Comparison of ENCODE assay signal across 8 mouse cellular contexts in the genomic region with DNA sequence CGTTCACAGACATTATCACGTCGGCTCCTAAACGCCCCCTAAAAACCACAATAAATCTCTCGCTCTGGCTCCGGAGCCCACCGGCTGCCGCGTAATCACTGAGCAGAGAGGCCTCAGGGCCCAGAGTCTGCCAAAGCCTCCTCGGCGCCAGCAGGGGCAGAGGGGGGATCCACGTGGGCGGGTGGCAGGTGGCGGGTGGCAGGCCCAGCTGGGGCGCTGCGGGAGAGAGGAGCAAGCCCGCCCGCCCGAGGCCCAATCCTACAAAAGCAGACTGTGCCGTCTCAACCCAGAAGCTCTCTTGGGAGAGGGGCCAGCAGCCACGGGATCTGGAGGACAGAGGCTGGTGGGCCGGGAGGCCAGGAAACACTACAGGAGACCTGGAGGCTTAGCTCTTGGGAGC. TPM values are rescaled to one million over a fixed set of nuclear protein-coding genes. Genes with fewer than 3 reads are reported as not detected.
A peak's percentile ranks its signal among the peaks of the same experiment; 100 is the strongest.
DNase-seq lines count a peak whose midpoint lies in the region; TF ChIP-seq lines count a peak whose summit lies in the region.

No protein-coding gene starts in this region.

- TF ChIP-seq CTCF in ES-Bruce4 (IDR thresholded peaks at IDR 0.05; ENCODE audit: low read depth, low read length): no peak
- no peak for TF ChIP-seq CTCF in layer of hippocampus, adult 2 months (conservative IDR thresholded peaks at IDR 0.05)

- no peak for DNase-seq in heart, embryonic 10.5 days (ENCODE audit: low spot score)
- no peak for DNase-seq in heart, adult 18-20 months
- peak; percentile 75 for DNase-seq in embryonic facial prominence, embryonic 10.5 days (ENCODE audit: low spot score)
- peak; percentile 67 to 86 for DNase-seq in layer of hippocampus, adult 2 months (ENCODE audit: low spot score in 2 of 2)
- DNase-seq in adipocyte (ENCODE audit: low spot score) (no peak), MN1 (ENCODE audit: low spot score) (no peak)

- peak overlapping the region; percentile 53 for H3K4me3 ChIP-seq in heart, embryonic 10.5 days
- H3K4me3 ChIP-seq in ES-Bruce4 (ENCODE audit: low read depth, low read length): peak overlapping the region; percentile 19
- peak overlapping the region; percentile 52 for H3K4me3 ChIP-seq in embryonic facial prominence, embryonic 10.5 days
- peak overlapping the region; percentile 27; the same call in 1 of the 2 replicates for H3K4me3 ChIP-seq in layer of hippocampus, adult 2 months
- no peak overlapping the region for H3K4me3 ChIP-seq in myocyte

- no peak overlapping the region for H3ac ChIP-seq in myocyte (ENCODE audit: control insufficient read depth, insufficient read length)

- no peak for TF ChIP-seq EP300 in ES-Bruce4 (IDR thresholded peaks at IDR 0.05; ENCODE audit: insufficient read depth, low read depth, low read length)

- peaks cover 30% of the 10 kb centered on the region for H3K4me1 ChIP-seq in heart, embryonic 10.5 days
- no peaks in the 10 kb centered on the region for H3K4me1 ChIP-seq in ES-Bruce4 (ENCODE audit: control insufficient read depth, insufficient read depth, low read length)
- peaks cover 36% of the 10 kb centered on the region for H3K4me1 ChIP-seq in embryonic facial prominence, embryonic 10.5 days

- H3K9ac ChIP-seq in ES-Bruce4 (ENCODE audit: low read depth, poor library complexity, severe bottlenecking): peak overlapping the region; percentile 55

- WGBS in heart, embryonic 10.5 days: 2% methylated on average over 22 of the region's 22 CpGs
- 1% methylated on average over 22 of the region's 22 CpGs for WGBS in embryonic facial prominence, embryonic 10.5 days

- no peaks in the 10 kb centered on the region for H3K9me3 ChIP-seq in heart, embryonic 10.5 days
- no peaks in the 10 kb centered on the region for H3K9me3 ChIP-seq in ES-Bruce4 (replicated peaks; ENCODE audit: control insufficient read depth, insufficient read depth, low read length, poor library complexity, severe bottlenecking)
- no peaks in the 10 kb centered on the region for H3K9me3 ChIP-seq in embryonic facial prominence, embryonic 10.5 days

- H3K4me2 ChIP-seq in myocyte (ENCODE audit: low read depth): peak overlapping the region; percentile 34

- TF ChIP-seq POLR2A in ES-Bruce4 (IDR thresholded peaks at IDR 0.05; ENCODE audit: insufficient read depth, low read length): no peak
- TF ChIP-seq POLR2A in myocyte (IDR thresholded peaks at IDR 0.05; ENCODE audit: insufficient read length, low read depth): no peak

- H3K27me3 ChIP-seq in heart, embryonic 10.5 days (ENCODE audit: insufficient read depth, poor library complexity, severe bottlenecking): peaks cover 51% of the 10 kb centered on the region
- no peaks in the 10 kb centered on the region for H3K27me3 ChIP-seq in ES-Bruce4 (ENCODE audit: control insufficient read depth, insufficient read depth, low read length, poor library complexity, severe bottlenecking)
- H3K27me3 ChIP-seq in embryonic facial prominence, embryonic 10.5 days (replicated peaks; ENCODE audit: low read depth, poor library complexity, severe bottlenecking): peaks cover 67% of the 10 kb centered on the region
- peaks cover 62% of the 10 kb centered on the region for H3K27me3 ChIP-seq in myocyte (ENCODE audit: control insufficient read depth, insufficient read depth, insufficient read length)

- peak overlapping the region; percentile 79 for H3K27ac ChIP-seq in heart, embryonic 10.5 days
- no peak overlapping the region for H3K27ac ChIP-seq in ES-Bruce4 (ENCODE audit: insufficient read depth, low read length)
- peak overlapping the region; percentile 83 for H3K27ac ChIP-seq in embryonic facial prominence, embryonic 10.5 days (replicated peaks)
- peak overlapping the region; percentile 56; the same call in 1 of the 2 replicates for H3K27ac ChIP-seq in layer of hippocampus, adult 2 months

- H3K36me3 ChIP-seq in heart, embryonic 10.5 days: no peaks in the 10 kb centered on the region
- H3K36me3 ChIP-seq in ES-Bruce4 (ENCODE audit: control insufficient read depth, insufficient read depth, low read length, poor library complexity, severe bottlenecking): no peaks in the 10 kb centered on the region
- H3K36me3 ChIP-seq in embryonic facial prominence, embryonic 10.5 days (replicated peaks): no peaks in the 10 kb centered on the region
- no peaks in the 10 kb centered on the region for H3K36me3 ChIP-seq in myocyte (ENCODE audit: control insufficient read depth, insufficient read depth)

- H3K79me2 ChIP-seq in myocyte (ENCODE audit: control insufficient read depth, insufficient read depth): no peaks in the 10 kb centered on the region

TF ChIP-seq in myocyte, 11 proteins besides CTCF, POLR2A, EP300 and RAD21:
- TF ChIP-seq USF1 (IDR thresholded peaks at IDR 0.05; ENCODE audit: low read depth) (no peak), CEBPB (IDR thresholded peaks at IDR 0.05; ENCODE audit: insufficient read depth, poor library complexity, severe bottlenecking) (no peak), MYOG (IDR thresholded peaks at IDR 0.05; ENCODE audit: control insufficient read depth in 1 of 3, insufficient read depth in 1 of 3, insufficient read length in 2 of 3, low read depth in 2 of 3) (peak in 2 of 3 experiments; percentile 57 to 80), MAX (IDR thresholded peaks at IDR 0.05; ENCODE audit: low read depth) (no peak), TCF12 (IDR thresholded peaks at IDR 0.05; ENCODE audit: insufficient read depth, poor library complexity, severe bottlenecking) (no peak), TCF3 (IDR thresholded peaks at IDR 0.05; ENCODE audit: insufficient read length, low read depth) (peak; percentile 18), POLR2AphosphoS2 (IDR thresholded peaks at IDR 0.05; ENCODE audit: insufficient read length, low read depth) (no peak), SRF (IDR thresholded peaks at IDR 0.05; ENCODE audit: control insufficient read depth, insufficient read length, low read depth) (no peak), E2F4 (IDR thresholded peaks at IDR 0.05; ENCODE audit: insufficient read depth) (no peak), REST (IDR thresholded peaks at IDR 0.05; ENCODE audit: insufficient read depth, insufficient read length) (no peak), MYOD1 (IDR thresholded peaks at IDR 0.05; ENCODE audit: control insufficient read depth in 1 of 3, insufficient read length in 2 of 3, low read depth in 2 of 3) (peak in 2 of 3 experiments; percentile 72 to 84)

RNA-seq across cellular contexts. Expression of a gene that starts 19.2 kb away (rescaled TPM):
- 4.0 and 6.0 TPM in 2 replicates for polyA plus RNA-seq in heart, embryonic 10.5 days (2016; fragmentation: Nextera tagmentation; extraction: Ambion mirVana)
- 10 to 100 TPM; 48.2 to 56.6 TPM for total RNA-seq in heart, adult 18-20 months (2021)
- polyA plus RNA-seq in ES-Bruce4 (2011; ENCODE audit: insufficient read depth, insufficient read length, low read depth, missing spikeins) (104 and 108 TPM in 2 replicates), myocyte (2012; fragmentation: generic; extraction: Trizol) (11.1 TPM)
- polyA plus RNA-seq in embryonic facial prominence, embryonic 10.5 days (2016; fragmentation: Nextera tagmentation; extraction: Ambion mirVana): 8.4 and 8.5 TPM in 2 replicates
- 100 to 1,000 TPM; 219 to 230 TPM for total RNA-seq in layer of hippocampus, adult 2 months (2021)

Comparison
In these comparisons a context has a peak if more than half of its experiments do, and no peak if none do; other contexts are left out.
1. DNase-seq: peak in embryonic facial prominence, embryonic 10.5 days (single experiment) and layer of hippocampus, adult 2 months (2 of 2); none in heart, embryonic 10.5 days (single experiment), heart, adult 18-20 months (0 of 2), adipocyte (single experiment) and MN1 (single experiment).